Mouse (Mus musculus): ENCODE data around the gene Col5a1. TPM values are rescaled to one million over a fixed set of nuclear protein-coding genes. Genes with fewer than 3 reads are reported as not detected.
A peak's percentile ranks its signal among the peaks of the same experiment; 100 is the strongest.

The Col5a1 gene
- polyA plus RNA-seq, 1 experiment: 3.8 TPM

- no peaks in the 10 kb centered on the region for H3K36me3 ChIP-seq (ENCODE audit: control insufficient read depth, insufficient read depth, low read length)
- H3K27ac ChIP-seq (ENCODE audit: control insufficient read depth, insufficient read depth, low read length): no peak overlapping the region
- 88% methylated on average over 2 of the region's 2 CpGs for WGBS
- no peaks in the 10 kb centered on the region for H3K27me3 ChIP-seq (ENCODE audit: control insufficient read depth, insufficient read depth, low read length)
- DNase-seq: no peak
- H3K4me3 ChIP-seq (ENCODE audit: control insufficient read depth, insufficient read depth, low read length): no peak overlapping the region
- TF ChIP-seq CTCF (IDR thresholded peaks at IDR 0.05; ENCODE audit: borderline replicate concordance, control insufficient read depth, extremely low read depth, insufficient read depth, low read length, poor library complexity): no peak
- TF ChIP-seq POLR2A (IDR thresholded peaks at IDR 0.05; ENCODE audit: control insufficient read depth, extremely low read depth, insufficient read depth, low read length, poor library complexity): no peak
- no peaks in the 10 kb centered on the region for H3K4me1 ChIP-seq (replicated peaks; ENCODE audit: control insufficient read depth, insufficient read depth, low read length)
These were observed 94.8 kb downstream of the Col5a1 start for GRCm38 (mm10) chr2:27981066-27981465.

GRCm38 (mm10) chr2:27981621-27982535 is 95.7 kb downstream of the Col5a1 start:
- TF ChIP-seq POLR2A (IDR thresholded peaks at IDR 0.05; ENCODE audit: control insufficient read depth, extremely low read depth, insufficient read depth, low read length, poor library complexity) (no peak), CTCF (IDR thresholded peaks at IDR 0.05; ENCODE audit: borderline replicate concordance, control insufficient read depth, extremely low read depth, insufficient read depth, low read length, poor library complexity) (no peak)
- Histone ChIP-seq H3K27ac (ENCODE audit: control insufficient read depth, insufficient read depth, low read length) (no peak overlapping the region), H3K4me1 (replicated peaks; ENCODE audit: control insufficient read depth, insufficient read depth, low read length) (no peaks in the 10 kb centered on the region), H3K27me3 (ENCODE audit: control insufficient read depth, insufficient read depth, low read length) (no peaks in the 10 kb centered on the region), H3K4me3 (ENCODE audit: control insufficient read depth, insufficient read depth, low read length) (no peak overlapping the region), H3K36me3 (ENCODE audit: control insufficient read depth, insufficient read depth, low read length) (no peaks in the 10 kb centered on the region)
- DNase-seq: no peak
- 84% methylated on average over 14 of the region's 14 CpGs for WGBS

- H3K27me3 ChIP-seq (ENCODE audit: control insufficient read depth, insufficient read depth, low read length): no peaks in the 10 kb centered on the region
- TF ChIP-seq POLR2A (IDR thresholded peaks at IDR 0.05; ENCODE audit: control insufficient read depth, extremely low read depth, insufficient read depth, low read length, poor library complexity) (no peak), CTCF (IDR thresholded peaks at IDR 0.05; ENCODE audit: borderline replicate concordance, control insufficient read depth, extremely low read depth, insufficient read depth, low read length, poor library complexity) (no peak)
- no peak overlapping the region for H3K27ac ChIP-seq (ENCODE audit: control insufficient read depth, insufficient read depth, low read length)
- no peak for DNase-seq
- H3K4me1 ChIP-seq (replicated peaks; ENCODE audit: control insufficient read depth, insufficient read depth, low read length): no peaks in the 10 kb centered on the region
- H3K36me3 ChIP-seq (ENCODE audit: control insufficient read depth, insufficient read depth, low read length): no peaks in the 10 kb centered on the region
- no peak overlapping the region for H3K4me3 ChIP-seq (ENCODE audit: control insufficient read depth, insufficient read depth, low read length)
These were observed 96.9 kb downstream of the Col5a1 start for GRCm38 (mm10) chr2:27983093-27983492.

GRCm38 (mm10) chr2:27983884-27984283 is 97.7 kb downstream of the Col5a1 start:
- no peaks in the 10 kb centered on the region for H3K4me1 ChIP-seq (replicated peaks; ENCODE audit: control insufficient read depth, insufficient read depth, low read length)
- DNase-seq: peak; percentile 6
- H3K27me3 ChIP-seq (ENCODE audit: control insufficient read depth, insufficient read depth, low read length): no peaks in the 10 kb centered on the region
- H3K27ac ChIP-seq (ENCODE audit: control insufficient read depth, insufficient read depth, low read length): no peak overlapping the region
- H3K4me3 ChIP-seq (ENCODE audit: control insufficient read depth, insufficient read depth, low read length): no peak overlapping the region
- TF ChIP-seq POLR2A (IDR thresholded peaks at IDR 0.05; ENCODE audit: control insufficient read depth, extremely low read depth, insufficient read depth, low read length, poor library complexity) (no peak), CTCF (IDR thresholded peaks at IDR 0.05; ENCODE audit: borderline replicate concordance, control insufficient read depth, extremely low read depth, insufficient read depth, low read length, poor library complexity) (0 out of 2 replicates have a peak, but pooled peaks have one; percentile 45)
- H3K36me3 ChIP-seq (ENCODE audit: control insufficient read depth, insufficient read depth, low read length): no peaks in the 10 kb centered on the region
- WGBS: 49% methylated on average over 3 of the region's 3 CpGs

GRCm38 (mm10) chr2:27986751-27987150 is 100.5 kb downstream of the Col5a1 start:
- H3K27ac ChIP-seq (ENCODE audit: control insufficient read depth, insufficient read depth, low read length): no peak overlapping the region
- no peaks in the 10 kb centered on the region for H3K27me3 ChIP-seq (ENCODE audit: control insufficient read depth, insufficient read depth, low read length)
- WGBS: 91% methylated on average over 4 of the region's 4 CpGs

GRCm38 (mm10) chr2:27990430-27991211 is 104.4 kb downstream of the Col5a1 start:
- no peak overlapping the region for H3K4me3 ChIP-seq (ENCODE audit: control insufficient read depth, insufficient read depth, low read length)
- no peak for DNase-seq
- 77% methylated on average over 13 of the region's 13 CpGs for WGBS
- no peaks in the 10 kb centered on the region for H3K36me3 ChIP-seq (ENCODE audit: control insufficient read depth, insufficient read depth, low read length)
- TF ChIP-seq CTCF (IDR thresholded peaks at IDR 0.05; ENCODE audit: borderline replicate concordance, control insufficient read depth, extremely low read depth, insufficient read depth, low read length, poor library complexity) (no peak), POLR2A (IDR thresholded peaks at IDR 0.05; ENCODE audit: control insufficient read depth, extremely low read depth, insufficient read depth, low read length, poor library complexity) (no peak)
- H3K27ac ChIP-seq (ENCODE audit: control insufficient read depth, insufficient read depth, low read length): no peak overlapping the region
- no peaks in the 10 kb centered on the region for H3K4me1 ChIP-seq (replicated peaks; ENCODE audit: control insufficient read depth, insufficient read depth, low read length)
- no peaks in the 10 kb centered on the region for H3K27me3 ChIP-seq (ENCODE audit: control insufficient read depth, insufficient read depth, low read length)

More at GRCm38 (mm10) chr2:27986751-27987150, 100.5 kb downstream of the Col5a1 start:
- Histone ChIP-seq H3K36me3 (ENCODE audit: control insufficient read depth, insufficient read depth, low read length) (no peaks in the 10 kb centered on the region), H3K4me1 (replicated peaks; ENCODE audit: control insufficient read depth, insufficient read depth, low read length) (no peaks in the 10 kb centered on the region), H3K4me3 (ENCODE audit: control insufficient read depth, insufficient read depth, low read length) (no peak overlapping the region)
- DNase-seq: no peak
- TF ChIP-seq CTCF (IDR thresholded peaks at IDR 0.05; ENCODE audit: borderline replicate concordance, control insufficient read depth, extremely low read depth, insufficient read depth, low read length, poor library complexity) (no peak), POLR2A (IDR thresholded peaks at IDR 0.05; ENCODE audit: control insufficient read depth, extremely low read depth, insufficient read depth, low read length, poor library complexity) (no peak)

Measured in thymus, adult 2 months (tissue).